Mouse (Mus musculus): ENCODE measurements around the gene B630019K06Rik. TPM values are rescaled to one million over a fixed set of nuclear protein-coding genes. Genes with fewer than 3 reads are reported as not detected.
A peak's percentile ranks its signal among the peaks of the same experiment; 100 is the strongest.

The B630019K06Rik gene
- polyA plus RNA-seq, 1 experiment, result 0.71 TPM

DNA sequence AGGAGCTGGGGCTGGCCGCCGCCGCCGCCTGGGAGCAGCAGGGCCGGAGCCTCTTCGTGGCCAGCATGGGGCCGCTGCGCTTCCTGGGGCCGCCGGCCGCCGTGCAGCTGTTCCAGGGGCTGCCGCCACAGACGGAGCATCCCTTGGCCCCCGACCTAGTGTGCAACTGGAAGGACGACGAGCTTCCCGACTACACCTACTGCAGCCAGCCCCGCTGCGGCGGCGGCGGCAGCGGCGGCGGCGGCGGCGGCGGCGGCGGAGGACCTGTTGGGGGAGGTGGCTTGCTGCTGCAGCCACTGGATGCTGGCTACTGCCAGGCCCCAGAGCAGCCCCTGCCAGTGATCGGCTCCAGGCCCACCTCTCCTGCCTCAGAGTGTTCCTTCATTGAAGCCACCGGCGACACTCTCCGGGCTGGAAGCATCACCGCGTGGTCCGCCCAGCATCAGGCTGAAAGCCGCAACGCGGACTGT lies 1.0 kb downstream of the B630019K06Rik start:
- DNase-seq, result peak; percentile 3
- peaks cover 4% of the 10 kb centered on the region; the same call in 1 of the 2 replicates for H3K27me3 ChIP-seq (ENCODE audit: control insufficient read depth, insufficient read depth, low read length)
- H3K27ac ChIP-seq (ENCODE audit: control insufficient read depth, insufficient read depth, low read length), result no peak overlapping the region
- 2% methylated on average over 33 of the region's 42 CpGs for WGBS
- no peaks in the 10 kb centered on the region for H3K4me1 ChIP-seq (replicated peaks; ENCODE audit: control insufficient read depth, insufficient read depth, low read length)
- no peak for TF ChIP-seq CTCF (IDR thresholded peaks at IDR 0.05; ENCODE audit: borderline replicate concordance, control insufficient read depth, extremely low read depth, insufficient read depth, low read length, poor library complexity)
- TF ChIP-seq POLR2A (IDR thresholded peaks at IDR 0.05; ENCODE audit: control insufficient read depth, extremely low read depth, insufficient read depth, low read length, poor library complexity), result no peak
- H3K36me3 ChIP-seq (ENCODE audit: control insufficient read depth, insufficient read depth, low read length), result no peaks in the 10 kb centered on the region
- peak overlapping the region; percentile 38 for H3K4me3 ChIP-seq (ENCODE audit: control insufficient read depth, insufficient read depth, low read length)

DNA sequence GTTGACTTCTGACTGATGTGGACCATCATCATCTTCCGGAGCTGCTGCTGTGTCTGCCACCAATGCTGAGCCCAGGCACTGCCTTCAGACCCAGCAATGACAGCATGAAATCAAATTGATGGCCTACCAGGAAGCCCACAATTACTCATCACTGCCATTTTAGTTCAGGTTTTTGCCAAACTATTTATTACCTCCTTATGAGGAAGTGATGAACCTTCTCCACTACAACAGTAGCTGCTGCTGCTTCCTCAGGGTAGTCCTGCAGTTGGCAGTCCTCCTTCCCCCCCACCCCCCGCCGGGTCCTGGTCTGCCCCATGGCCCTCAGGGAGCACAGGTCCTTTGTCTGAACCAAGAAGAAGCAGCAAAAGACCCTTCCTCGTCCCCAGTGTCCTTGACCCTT lies 8.6 kb downstream of the B630019K06Rik start:
- 64% methylated on average over 4 of the region's 4 CpGs for WGBS
- Histone ChIP-seq H3K27me3 (ENCODE audit: control insufficient read depth, insufficient read depth, low read length) (no peaks in the 10 kb centered on the region), H3K27ac (ENCODE audit: control insufficient read depth, insufficient read depth, low read length) (no peak overlapping the region), H3K4me1 (replicated peaks; ENCODE audit: control insufficient read depth, insufficient read depth, low read length) (no peaks in the 10 kb centered on the region), H3K36me3 (ENCODE audit: control insufficient read depth, insufficient read depth, low read length) (no peaks in the 10 kb centered on the region), H3K4me3 (ENCODE audit: control insufficient read depth, insufficient read depth, low read length) (no peak overlapping the region)
- TF ChIP-seq CTCF (IDR thresholded peaks at IDR 0.05; ENCODE audit: borderline replicate concordance, control insufficient read depth, extremely low read depth, insufficient read depth, low read length, poor library complexity), result no peak
- TF ChIP-seq POLR2A (IDR thresholded peaks at IDR 0.05; ENCODE audit: control insufficient read depth, extremely low read depth, insufficient read depth, low read length, poor library complexity), result no peak
- no peak for DNase-seq

DNA sequence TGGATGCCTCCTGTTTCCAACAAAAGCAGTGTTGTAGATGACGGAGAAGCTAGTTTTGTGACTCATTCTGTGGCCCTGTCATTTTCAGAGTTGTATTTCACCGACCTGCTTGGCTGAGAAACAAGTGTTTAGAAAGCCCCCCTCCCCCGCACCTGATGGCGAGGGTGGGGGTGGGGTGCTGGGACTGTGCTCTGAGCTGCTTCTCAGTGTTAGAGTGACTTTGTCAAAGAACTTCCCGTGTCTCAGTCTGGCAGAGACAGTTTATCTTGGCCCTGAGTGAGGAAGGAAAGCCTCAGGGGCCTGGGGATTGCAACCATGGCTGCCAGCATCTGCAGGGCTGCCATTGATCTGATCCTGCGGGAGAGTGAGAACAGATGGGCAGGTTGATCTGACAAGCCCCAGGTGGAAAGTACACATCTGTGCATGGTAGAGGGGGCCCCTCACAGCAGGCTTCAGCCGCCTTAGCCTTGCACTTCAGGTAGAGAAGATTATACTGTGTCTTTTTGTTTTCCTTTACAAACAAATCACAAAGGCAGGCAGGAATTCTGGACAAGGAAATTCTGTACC lies 9.8 kb downstream of the B630019K06Rik start:
- WGBS, result 59% methylated on average over 7 of the region's 7 CpGs
- Histone ChIP-seq H3K4me3 (ENCODE audit: control insufficient read depth, insufficient read depth, low read length) (no peak overlapping the region), H3K27me3 (ENCODE audit: control insufficient read depth, insufficient read depth, low read length) (no peaks in the 10 kb centered on the region), H3K27ac (ENCODE audit: control insufficient read depth, insufficient read depth, low read length) (no peak overlapping the region), H3K4me1 (replicated peaks; ENCODE audit: control insufficient read depth, insufficient read depth, low read length) (no peaks in the 10 kb centered on the region), H3K36me3 (ENCODE audit: control insufficient read depth, insufficient read depth, low read length) (no peaks in the 10 kb centered on the region)
- no peak for TF ChIP-seq CTCF (IDR thresholded peaks at IDR 0.05; ENCODE audit: borderline replicate concordance, control insufficient read depth, extremely low read depth, insufficient read depth, low read length, poor library complexity)
- no peak for DNase-seq

DNA sequence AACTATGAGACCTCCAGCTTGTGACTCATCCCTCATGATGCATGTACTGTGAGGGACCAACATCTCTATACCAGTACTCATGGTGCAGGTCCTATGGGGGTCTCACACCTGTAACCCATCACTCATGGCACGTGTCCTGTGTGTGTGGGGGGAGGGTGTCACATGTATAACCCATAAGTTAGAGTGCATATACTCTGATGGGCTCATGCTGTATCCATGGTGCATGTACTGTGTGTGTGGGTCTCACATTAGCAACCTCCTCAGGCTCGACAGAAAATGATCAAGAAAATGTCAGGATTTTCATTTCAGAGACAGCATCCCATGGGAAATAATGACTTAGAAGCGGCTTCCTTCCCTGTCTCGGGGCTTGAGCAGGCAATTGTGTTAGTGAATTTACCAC lies 28.9 kb downstream of the B630019K06Rik start:
- no peaks in the 10 kb centered on the region for H3K27me3 ChIP-seq (ENCODE audit: control insufficient read depth, insufficient read depth, low read length)
- no peak overlapping the region for H3K4me3 ChIP-seq (ENCODE audit: control insufficient read depth, insufficient read depth, low read length)
- TF ChIP-seq POLR2A (IDR thresholded peaks at IDR 0.05; ENCODE audit: control insufficient read depth, extremely low read depth, insufficient read depth, low read length, poor library complexity) (no peak), CTCF (IDR thresholded peaks at IDR 0.05; ENCODE audit: borderline replicate concordance, control insufficient read depth, extremely low read depth, insufficient read depth, low read length, poor library complexity) (no peak)
- H3K27ac ChIP-seq (ENCODE audit: control insufficient read depth, insufficient read depth, low read length), result no peak overlapping the region
- DNase-seq, result no peak
- no peaks in the 10 kb centered on the region for H3K4me1 ChIP-seq (replicated peaks; ENCODE audit: control insufficient read depth, insufficient read depth, low read length)
- 68% methylated on average over 4 of the region's 4 CpGs for WGBS
- H3K36me3 ChIP-seq (ENCODE audit: control insufficient read depth, insufficient read depth, low read length), result no peaks in the 10 kb centered on the region

DNA sequence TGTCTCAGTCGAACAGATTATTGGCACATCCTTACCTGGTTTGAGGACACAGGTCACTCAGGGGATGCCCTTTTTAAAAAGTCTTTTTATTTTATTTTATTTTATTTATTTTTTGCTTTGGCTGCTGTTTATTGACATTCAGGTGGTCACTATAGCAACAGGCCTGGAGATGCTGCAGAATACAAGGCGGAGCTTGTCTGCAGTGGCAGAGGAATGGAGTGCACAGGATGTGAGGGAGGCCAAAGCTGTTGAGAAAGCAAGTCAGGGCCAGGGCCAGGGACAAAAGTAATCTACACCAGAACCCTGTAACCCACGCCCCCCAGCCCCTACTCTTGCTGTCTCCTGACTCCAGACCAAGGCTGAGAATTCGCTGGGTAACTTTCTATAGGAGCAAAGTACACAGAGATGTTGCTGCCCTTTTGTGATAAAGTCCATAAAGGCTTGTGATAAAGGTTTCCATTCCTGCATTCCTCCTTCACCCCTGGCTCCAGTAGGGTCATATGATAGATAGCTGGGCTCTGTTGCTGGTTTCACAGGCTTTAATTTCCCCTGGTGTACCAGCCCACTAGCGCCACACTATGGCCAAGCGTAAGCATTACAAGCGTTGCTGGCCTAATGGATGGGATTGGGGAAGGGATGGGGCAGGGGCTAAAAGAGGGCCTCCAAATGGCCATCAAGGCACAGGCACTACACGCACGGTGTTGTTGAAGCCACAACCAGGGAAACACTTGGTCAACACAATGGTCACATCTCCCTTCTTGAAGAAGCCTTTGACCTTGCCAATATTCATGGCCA lies 29.8 kb downstream of the B630019K06Rik start:
- no peak for TF ChIP-seq POLR2A (IDR thresholded peaks at IDR 0.05; ENCODE audit: control insufficient read depth, extremely low read depth, insufficient read depth, low read length, poor library complexity)
- no peak for TF ChIP-seq CTCF (IDR thresholded peaks at IDR 0.05; ENCODE audit: borderline replicate concordance, control insufficient read depth, extremely low read depth, insufficient read depth, low read length, poor library complexity)
- Histone ChIP-seq H3K27ac (ENCODE audit: control insufficient read depth, insufficient read depth, low read length) (no peak overlapping the region), H3K27me3 (ENCODE audit: control insufficient read depth, insufficient read depth, low read length) (no peaks in the 10 kb centered on the region), H3K36me3 (ENCODE audit: control insufficient read depth, insufficient read depth, low read length) (no peaks in the 10 kb centered on the region), H3K4me1 (replicated peaks; ENCODE audit: control insufficient read depth, insufficient read depth, low read length) (no peaks in the 10 kb centered on the region), H3K4me3 (ENCODE audit: control insufficient read depth, insufficient read depth, low read length) (no peak overlapping the region)
- no peak for DNase-seq
- WGBS, result 60% methylated on average over 9 of the region's 9 CpGs

DNA sequence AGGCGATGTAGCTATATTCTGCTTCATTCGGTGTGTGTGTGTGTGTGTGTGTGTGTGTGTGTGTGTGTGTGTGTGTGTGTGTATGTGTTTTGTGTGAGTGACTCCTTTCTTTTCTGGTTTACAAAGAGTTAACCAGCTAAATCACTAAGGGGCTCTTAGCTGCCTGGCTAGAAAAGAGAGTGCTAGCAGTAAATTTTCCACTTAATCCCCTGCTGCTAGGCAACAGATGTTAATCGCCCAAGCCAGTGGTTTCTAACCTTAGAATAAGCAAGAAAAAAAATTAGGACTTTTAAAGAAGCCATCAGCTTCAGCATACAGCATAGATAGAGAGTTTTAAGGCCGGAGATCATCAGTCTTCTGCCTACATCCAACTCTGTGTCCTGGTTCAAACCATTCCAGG lies 35.1 kb downstream of the B630019K06Rik start:
- no peak for DNase-seq
- no peaks in the 10 kb centered on the region for H3K36me3 ChIP-seq (ENCODE audit: control insufficient read depth, insufficient read depth, low read length)
- no peak overlapping the region for H3K4me3 ChIP-seq (ENCODE audit: control insufficient read depth, insufficient read depth, low read length)
- H3K27ac ChIP-seq (ENCODE audit: control insufficient read depth, insufficient read depth, low read length), result no peak overlapping the region
- no peaks in the 10 kb centered on the region for H3K4me1 ChIP-seq (replicated peaks; ENCODE audit: control insufficient read depth, insufficient read depth, low read length)
- TF ChIP-seq CTCF (IDR thresholded peaks at IDR 0.05; ENCODE audit: borderline replicate concordance, control insufficient read depth, extremely low read depth, insufficient read depth, low read length, poor library complexity) (no peak), POLR2A (IDR thresholded peaks at IDR 0.05; ENCODE audit: control insufficient read depth, extremely low read depth, insufficient read depth, low read length, poor library complexity) (no peak)
- H3K27me3 ChIP-seq (ENCODE audit: control insufficient read depth, insufficient read depth, low read length), result no peaks in the 10 kb centered on the region
- WGBS, result 55% methylated on average over 4 of the region's 4 CpGs

All from thymus, adult 2 months (tissue).